Mouse (Mus musculus): Measurements from ENCODE around the gene F3. TPM values are rescaled to one million over a fixed set of nuclear protein-coding genes. Genes with fewer than 3 reads are reported as not detected.
A peak's percentile ranks its signal among the peaks of the same experiment; 100 is the strongest.

Gene F3
- polyA plus RNA-seq, 1 experiment from 2014 or later: 26.8 TPM

- Histone ChIP-seq H3K4me3 (ENCODE audit: low read depth, low read length) (no peak overlapping the region), H3K36me3 (ENCODE audit: control insufficient read depth, insufficient read depth, low read length) (no peaks in the 10 kb centered on the region), H3K4me2 (replicated peaks; ENCODE audit: low read depth) (no peak overlapping the region), H3K9me3 (ENCODE audit: control insufficient read depth, low read length) (no peaks in the 10 kb centered on the region), H3K4me1 (replicated peaks; ENCODE audit: control insufficient read depth, insufficient read depth) (0 out of 2 replicates have a peak, but pooled peaks cover 5% of the 10 kb centered on the region), H3K27me3 (ENCODE audit: control insufficient read depth, insufficient read depth, low read length) (no peaks in the 10 kb centered on the region), H3K9ac (ENCODE audit: low read length) (no peak overlapping the region), H3K27ac (replicated peaks) (no peak overlapping the region)
- DNase-seq (ENCODE audit: low spot score) (no peak), ATAC-seq (ENCODE audit: low FRiP score, low TSS enrichment) (no peak)
- 82% methylated on average over 5 of the region's 5 CpGs for WGBS
- TF ChIP-seq CTCF (IDR thresholded peaks at IDR 0.05; ENCODE audit: low read depth) (no peak), EP300 (optimal IDR thresholded peaks at IDR 0.05) (no peak)
These were observed 6.9 kb upstream of the F3 start for GRCm38 (mm10) chr3:121716480-121716879.

DNA sequence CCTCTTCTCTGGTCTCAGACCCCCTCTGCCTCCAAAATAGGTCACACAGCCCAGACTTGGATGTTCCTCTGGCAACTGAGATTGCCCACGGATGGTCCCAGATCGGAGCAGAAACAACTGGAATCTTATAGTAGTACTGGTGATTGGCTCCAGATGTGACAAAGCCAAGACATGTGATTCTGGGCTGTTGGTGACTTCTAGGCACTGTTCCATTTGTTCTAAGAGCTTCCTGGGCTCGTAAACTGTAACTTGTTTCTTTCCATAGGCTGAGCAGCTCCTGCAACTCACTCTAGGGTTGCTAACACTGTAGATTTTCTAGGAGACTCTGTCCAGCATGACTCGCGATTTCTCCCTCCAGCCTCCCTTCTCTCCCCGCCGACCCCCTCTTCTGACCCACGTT lies 4.7 kb upstream of the F3 start:
- TF ChIP-seq EP300 (optimal IDR thresholded peaks at IDR 0.05) (no peak), CTCF (IDR thresholded peaks at IDR 0.05; ENCODE audit: low read depth) (no peak)
- Histone ChIP-seq H3K4me3 (ENCODE audit: low read depth, low read length) (no peak overlapping the region), H3K4me1 (replicated peaks; ENCODE audit: control insufficient read depth, insufficient read depth) (no peaks in the 10 kb centered on the region), H3K27me3 (ENCODE audit: control insufficient read depth, insufficient read depth, low read length) (no peaks in the 10 kb centered on the region), H3K9ac (ENCODE audit: low read length) (no peak overlapping the region), H3K27ac (replicated peaks) (no peak overlapping the region), H3K9me3 (ENCODE audit: control insufficient read depth, low read length) (no peaks in the 10 kb centered on the region), H3K4me2 (replicated peaks; ENCODE audit: low read depth) (no peak overlapping the region), H3K36me3 (ENCODE audit: control insufficient read depth, insufficient read depth, low read length) (no peaks in the 10 kb centered on the region)
- 74% methylated on average over 8 of the region's 8 CpGs for WGBS
- DNase-seq (ENCODE audit: low spot score) (no peak), ATAC-seq (ENCODE audit: low FRiP score, low TSS enrichment) (no peak)

DNA sequence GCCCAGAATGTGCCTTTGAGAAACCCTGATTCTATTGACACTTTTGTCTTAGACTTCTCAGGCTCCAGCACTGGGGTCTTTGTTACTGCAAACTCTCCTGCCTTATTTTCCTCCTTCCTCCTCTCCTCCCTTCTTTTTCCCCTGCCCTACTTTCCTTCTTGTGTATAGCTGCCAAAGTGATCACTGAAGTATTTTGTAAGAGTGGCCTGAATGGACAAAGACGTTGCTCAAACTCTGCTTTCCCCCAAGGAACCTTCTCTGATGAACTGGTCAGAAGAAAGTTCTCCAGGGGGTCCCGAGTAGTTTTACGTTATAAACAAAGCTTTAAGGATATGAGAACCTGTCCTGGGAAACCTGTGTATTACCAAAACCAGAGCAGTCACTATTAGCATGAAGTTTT lies 3.6 kb upstream of the F3 start:
- no peak for TF ChIP-seq EP300 (optimal IDR thresholded peaks at IDR 0.05)
- TF ChIP-seq CTCF (IDR thresholded peaks at IDR 0.05; ENCODE audit: low read depth): no peak

GRCm38 (mm10) chr3:121720801-121721690 lies 2.3 kb upstream of the F3 start:
- Histone ChIP-seq H3K9ac (ENCODE audit: low read length) (no peak overlapping the region), H3K9me3 (ENCODE audit: control insufficient read depth, low read length) (no peaks in the 10 kb centered on the region), H3K4me2 (replicated peaks; ENCODE audit: low read depth) (no peak overlapping the region), H3K27me3 (ENCODE audit: control insufficient read depth, insufficient read depth, low read length) (no peaks in the 10 kb centered on the region), H3K4me1 (replicated peaks; ENCODE audit: control insufficient read depth, insufficient read depth) (no peaks in the 10 kb centered on the region), H3K4me3 (ENCODE audit: low read depth, low read length) (no peak overlapping the region), H3K36me3 (ENCODE audit: control insufficient read depth, insufficient read depth, low read length) (no peaks in the 10 kb centered on the region), H3K27ac (replicated peaks) (no peak overlapping the region)
- no peak for ATAC-seq (ENCODE audit: low FRiP score, low TSS enrichment)
- DNase-seq (ENCODE audit: low spot score): peak; percentile 23
- TF ChIP-seq EP300 (optimal IDR thresholded peaks at IDR 0.05) (no peak), CTCF (IDR thresholded peaks at IDR 0.05; ENCODE audit: low read depth) (no peak)
- 39% methylated on average over 14 of the region's 14 CpGs for WGBS

More for the DNA sequence above, 3.6 kb upstream of the F3 start:
- no peaks in the 10 kb centered on the region for H3K27me3 ChIP-seq (ENCODE audit: control insufficient read depth, insufficient read depth, low read length)
- no peaks in the 10 kb centered on the region for H3K9me3 ChIP-seq (ENCODE audit: control insufficient read depth, low read length)
- no peak overlapping the region for H3K27ac ChIP-seq (replicated peaks)
- H3K4me2 ChIP-seq (replicated peaks; ENCODE audit: low read depth): no peak overlapping the region
- H3K4me3 ChIP-seq (ENCODE audit: low read depth, low read length): no peak overlapping the region
- no peaks in the 10 kb centered on the region for H3K36me3 ChIP-seq (ENCODE audit: control insufficient read depth, insufficient read depth, low read length)
- H3K9ac ChIP-seq (ENCODE audit: low read length): no peak overlapping the region
- ATAC-seq (ENCODE audit: low FRiP score, low TSS enrichment) (no peak), DNase-seq (ENCODE audit: low spot score) (no peak)
- 66% methylated on average over 3 of the region's 3 CpGs for WGBS
- no peaks in the 10 kb centered on the region for H3K4me1 ChIP-seq (replicated peaks; ENCODE audit: control insufficient read depth, insufficient read depth)

GRCm38 (mm10) chr3:121721691-121722070 lies 1.7 kb upstream of the F3 start:
- no peak overlapping the region for H3K4me3 ChIP-seq (ENCODE audit: low read depth, low read length)
- ATAC-seq (ENCODE audit: low FRiP score, low TSS enrichment) (no peak), DNase-seq (ENCODE audit: low spot score) (no peak)
- H3K27ac ChIP-seq (replicated peaks): no peak overlapping the region
- H3K4me2 ChIP-seq (replicated peaks; ENCODE audit: low read depth): no peak overlapping the region
- H3K36me3 ChIP-seq (ENCODE audit: control insufficient read depth, insufficient read depth, low read length): no peaks in the 10 kb centered on the region
- TF ChIP-seq CTCF (IDR thresholded peaks at IDR 0.05; ENCODE audit: low read depth): no peak
- TF ChIP-seq EP300 (optimal IDR thresholded peaks at IDR 0.05): no peak
- no peaks in the 10 kb centered on the region for H3K9me3 ChIP-seq (ENCODE audit: control insufficient read depth, low read length)
- WGBS: 77% methylated on average over 7 of the region's 7 CpGs
- no peaks in the 10 kb centered on the region for H3K4me1 ChIP-seq (replicated peaks; ENCODE audit: control insufficient read depth, insufficient read depth)
- no peak overlapping the region for H3K9ac ChIP-seq (ENCODE audit: low read length)
- H3K27me3 ChIP-seq (ENCODE audit: control insufficient read depth, insufficient read depth, low read length): no peaks in the 10 kb centered on the region

GRCm38 (mm10) chr3:121723968-121724524 lies 709 bp downstream of the F3 start:
- Histone ChIP-seq H3K36me3 (ENCODE audit: control insufficient read depth, insufficient read depth, low read length) (no peaks in the 10 kb centered on the region), H3K4me2 (replicated peaks; ENCODE audit: low read depth) (peak overlapping the region; percentile 91), H3K9ac (ENCODE audit: low read length) (peak overlapping the region; percentile 66), H3K4me3 (ENCODE audit: low read depth, low read length) (peak overlapping the region; percentile 62), H3K27me3 (ENCODE audit: control insufficient read depth, insufficient read depth, low read length) (no peaks in the 10 kb centered on the region), H3K9me3 (ENCODE audit: control insufficient read depth, low read length) (no peaks in the 10 kb centered on the region), H3K4me1 (replicated peaks; ENCODE audit: control insufficient read depth, insufficient read depth) (no peaks in the 10 kb centered on the region), H3K27ac (replicated peaks) (peak overlapping the region; percentile 81)
- ATAC-seq (ENCODE audit: low FRiP score, low TSS enrichment) (peak; percentile 24; the same call in 1 of the 2 replicates), DNase-seq (ENCODE audit: low spot score) (peak; percentile 53)
- TF ChIP-seq EP300 (optimal IDR thresholded peaks at IDR 0.05) (no peak), CTCF (IDR thresholded peaks at IDR 0.05; ENCODE audit: low read depth) (no peak)
- WGBS: 8% methylated on average over 20 of the region's 20 CpGs
